Mouse (Mus musculus): ENCODE measurements around the gene Rbfox3.

The Rbfox3 gene

GRCm38 (mm10) chr11:118731655-118732054 lies 179.7 kb downstream of the Rbfox3 start:
- intact Hi-C loops (cut with DNase I), result no loop called here

- intact Hi-C loops (cut with DNase I), result no loop called here
Observed at GRCm38 (mm10) chr11:118729373-118729772, 182.0 kb downstream of the Rbfox3 start.

GRCm38 (mm10) chr11:118728797-118729196 lies 182.6 kb downstream of the Rbfox3 start:
- intact Hi-C loops (cut with DNase I), result no loop called here

- intact Hi-C loops (cut with DNase I), result no loop called here
Observed at GRCm38 (mm10) chr11:118728083-118728551, 183.3 kb downstream of the Rbfox3 start.

- intact Hi-C loops (cut with DNase I), result no loop called here
Observed at GRCm38 (mm10) chr11:118726430-118726829, 185.0 kb downstream of the Rbfox3 start.

GRCm38 (mm10) chr11:118724423-118724822 lies 187.0 kb downstream of the Rbfox3 start:
- intact Hi-C loops (cut with DNase I), result no loop called here

- intact Hi-C loops (cut with DNase I), result no loop called here
Observed at GRCm38 (mm10) chr11:118723166-118723565, 188.2 kb downstream of the Rbfox3 start.

GRCm38 (mm10) chr11:118721898-118722297 lies 189.5 kb downstream of the Rbfox3 start:
- intact Hi-C loops (cut with DNase I), result no loop called here

GRCm38 (mm10) chr11:118714601-118715524 lies 196.5 kb downstream of the Rbfox3 start:
- intact Hi-C loops (cut with DNase I), result no loop called here

GRCm38 (mm10) chr11:118712761-118713160 lies 198.6 kb downstream of the Rbfox3 start:
- intact Hi-C loops (cut with DNase I), result no loop called here

- intact Hi-C loops (cut with DNase I), result no loop called here
Observed at GRCm38 (mm10) chr11:118712058-118712457, 199.3 kb downstream of the Rbfox3 start.

- intact Hi-C loops (cut with DNase I), result no loop called here
Observed at GRCm38 (mm10) chr11:118710035-118710434, 201.4 kb downstream of the Rbfox3 start.

- intact Hi-C loops (cut with DNase I), result no loop called here
Observed at GRCm38 (mm10) chr11:118696226-118696930, 215.0 kb downstream of the Rbfox3 start.

- intact Hi-C loops (cut with DNase I), result no loop called here
Observed at GRCm38 (mm10) chr11:118693276-118693675, 218.1 kb downstream of the Rbfox3 start.

- intact Hi-C loops (cut with DNase I), result no loop called here
Observed at GRCm38 (mm10) chr11:118690262-118690661, 221.1 kb downstream of the Rbfox3 start.

- intact Hi-C loops (cut with DNase I), result no loop called here
Observed at GRCm38 (mm10) chr11:118685397-118685796, 226.0 kb downstream of the Rbfox3 start.

GRCm38 (mm10) chr11:118684665-118685064 lies 226.7 kb downstream of the Rbfox3 start:
- intact Hi-C loops (cut with DNase I), result no loop called here

GRCm38 (mm10) chr11:118680699-118681098 lies 230.7 kb downstream of the Rbfox3 start:
- intact Hi-C loops (cut with DNase I), result no loop called here

GRCm38 (mm10) chr11:118679736-118680410 lies 231.5 kb downstream of the Rbfox3 start:
- intact Hi-C loops (cut with DNase I), result no loop called here

GRCm38 (mm10) chr11:118678515-118679104 lies 232.8 kb downstream of the Rbfox3 start:
- intact Hi-C loops (cut with DNase I), result no loop called here

- intact Hi-C loops (cut with DNase I), result no loop called here
Observed at GRCm38 (mm10) chr11:118677277-118677676, 234.1 kb downstream of the Rbfox3 start.

Measured in adrenal gland (tissue).